In genomic region chr8:84884728-84885127, GRCm38 (mm10) we compare ENCODE assay signal across 18 mouse cellular contexts. TPM values are rescaled to one million over a fixed set of nuclear protein-coding genes. Genes with fewer than 3 reads are reported as not detected.
"Had no signal": no experiment of that assay in that cellular context is flagged by ENCODE, and none has a peak within 500 bp of the region (broad histone marks: within the 10 kb centered on the region; RNA-seq: fewer than 3 reads in every experiment).

No protein-coding gene starts in this region.

- H3K27ac ChIP-seq: liver, embryonic 14.5 days; lung, embryonic 15.5 days; macrophage; midbrain, embryonic 13.5 days; midbrain, embryonic 15.5 days; neural tube, embryonic 12.5 days had no signal

- ATAC-seq: lung, postnatal 0 days; midbrain, embryonic 13.5 days; midbrain, embryonic 15.5 days had no signal

- DNase-seq: lung, adult 2 months; lung, postnatal 14 days; lung, postnatal 36 days; right cerebral cortex, postnatal 14 days; right cerebral cortex, postnatal 4 days; spleen, adult 18-20 months; thymus, adult 18-20 months; thymus, postnatal 14 days; thymus, postnatal 36 days had no signal

- H3K9ac ChIP-seq: liver, embryonic 14.5 days; lung, embryonic 15.5 days; midbrain, embryonic 13.5 days; midbrain, embryonic 15.5 days; neural tube, embryonic 12.5 days had no signal

- H3K4me1 ChIP-seq: lung, embryonic 15.5 days; midbrain, embryonic 13.5 days; midbrain, embryonic 15.5 days; neural tube, embryonic 12.5 days had no signal

- H3K4me3 ChIP-seq: lung, embryonic 15.5 days; midbrain, embryonic 13.5 days; midbrain, embryonic 15.5 days; neural tube, embryonic 12.5 days had no signal

- H3K9me3 ChIP-seq: lung, embryonic 15.5 days; midbrain, embryonic 13.5 days; midbrain, embryonic 15.5 days; neural tube, embryonic 12.5 days had no signal

- H3K27me3 ChIP-seq: lung, embryonic 15.5 days; midbrain, embryonic 13.5 days; midbrain, embryonic 15.5 days; neural tube, embryonic 12.5 days had no signal

- H3K4me2 ChIP-seq: lung, embryonic 15.5 days; midbrain, embryonic 11.5 days; midbrain, embryonic 13.5 days; midbrain, embryonic 15.5 days; neural tube, embryonic 12.5 days had no signal

RNA-seq across cellular contexts. Expression of gene Klf1, which starts 17.0 kb away (rescaled TPM):
- total RNA-seq: neutrophil, adult 5-6 weeks had no signal
